Mouse (Mus musculus) midbrain, embryonic 10.5 days (tissue): Measurements from ENCODE around the gene Ksr2. TPM values are rescaled to one million over a fixed set of nuclear protein-coding genes. Genes with fewer than 3 reads are reported as not detected.

Experiments
- DNase-seq: peaks from one replicate; pipeline ENCODE4 v3.0.0-alpha.2; 2017; ENCODE audit warnings: low spot score
- H3K27ac ChIP-seq: fragments of 300-500 bp; sonication (generic); replicated peaks from 2 replicates; pipeline ENCODE4 v1.5.1; 2016; ENCODE audit warnings: mild to moderate bottlenecking
- H3K27me3 ChIP-seq: fragments of 300-500 bp; sonication (generic); 2 replicates; pipeline ENCODE4 v1.6.1; 2016; ENCODE audit warnings: low read depth, mild to moderate bottlenecking; ENCODE audit not compliant: poor library complexity, severe bottlenecking
- H3K36me3 ChIP-seq: fragments of 300-500 bp; sonication (generic); 2 replicates; pipeline ENCODE4 v1.6.1; 2016; ENCODE audit warnings: mild to moderate bottlenecking, moderate library complexity
- H3K4me1 ChIP-seq: fragments of 300-500 bp; sonication (generic); 2 replicates; pipeline ENCODE4 v1.6.1; 2016
- H3K4me3 ChIP-seq: fragments of 300-500 bp; sonication (generic); 2 replicates; pipeline ENCODE4 v1.5.1; 2016; ENCODE audit warnings: mild to moderate bottlenecking, moderate library complexity
- H3K9me3 ChIP-seq: fragments of 300-500 bp; sonication (generic); replicated peaks from 2 replicates; pipeline ENCODE4 v1.6.1; 2016; ENCODE audit warnings: mild to moderate bottlenecking
- WGBS: fragments of 180-500 bp; shearing (Covaris S2); methylation state at CpG from one replicate; pipeline ENCODE4 v1.1.7; 2016; 5-methylcytosine and 5-hydroxymethylcytosine counted together
- polyA plus RNA-seq: library from polyadenylated mRNA; unstranded; fragments of >200 nt; fragmentation: Nextera tagmentation; extraction: Ambion mirVana; gene quantifications from 2 replicates; pipeline ENCODE4 v1.2.1, GENCODE M21; 2016

The Ksr2 gene
- polyA plus RNA-seq, 1 experiment from 2014 or later, result 0.52 TPM

- Histone ChIP-seq H3K4me3 (no peak overlapping the region), H3K27me3 (no peaks in the 10 kb centered on the region), H3K36me3 (no peaks in the 10 kb centered on the region), H3K27ac (no peak overlapping the region), H3K4me1 (peaks cover 12% of the 10 kb centered on the region), H3K9me3 (no peaks in the 10 kb centered on the region)
- WGBS, result 71% methylated on average over 14 of the region's 14 CpGs
- no peak for DNase-seq
Observed at GRCm38 (mm10) chr5:117791875-117792274, 378.1 kb downstream of the Ksr2 start.

GRCm38 (mm10) chr5:117800849-117801248, 387.0 kb downstream of the Ksr2 start:
- DNase-seq, result no peak
- H3K4me1 ChIP-seq, result peaks cover 7% of the 10 kb centered on the region; the same call in 1 of the 2 replicates
- no peaks in the 10 kb centered on the region for H3K27me3 ChIP-seq
- H3K27ac ChIP-seq, result no peak overlapping the region
- WGBS, result 80% methylated on average over 9 of the region's 9 CpGs
- no peak overlapping the region for H3K4me3 ChIP-seq
- no peaks in the 10 kb centered on the region for H3K36me3 ChIP-seq
- no peaks in the 10 kb centered on the region for H3K9me3 ChIP-seq

- H3K4me3 ChIP-seq, result no peak overlapping the region
- H3K27me3 ChIP-seq, result no peaks in the 10 kb centered on the region
- WGBS, result 91% methylated on average over 11 of the region's 11 CpGs
Observed at GRCm38 (mm10) chr5:117802071-117802521, 388.3 kb downstream of the Ksr2 start.

GRCm38 (mm10) chr5:117803551-117803950, 389.8 kb downstream of the Ksr2 start:
- DNase-seq, result no peak
- no peak overlapping the region for H3K27ac ChIP-seq
- H3K27me3 ChIP-seq, result no peaks in the 10 kb centered on the region
- no peaks in the 10 kb centered on the region for H3K36me3 ChIP-seq
- WGBS, result 84% methylated on average over 7 of the region's 7 CpGs
- H3K9me3 ChIP-seq, result no peaks in the 10 kb centered on the region
- peaks cover 7% of the 10 kb centered on the region; the same call in 1 of the 2 replicates for H3K4me1 ChIP-seq
- no peak overlapping the region for H3K4me3 ChIP-seq

More at GRCm38 (mm10) chr5:117802071-117802521, 388.3 kb downstream of the Ksr2 start:
- Histone ChIP-seq H3K27ac (no peak overlapping the region), H3K4me1 (peaks cover 7% of the 10 kb centered on the region; the same call in 1 of the 2 replicates), H3K36me3 (no peaks in the 10 kb centered on the region), H3K9me3 (no peaks in the 10 kb centered on the region)
- no peak for DNase-seq

- Histone ChIP-seq H3K27me3 (no peaks in the 10 kb centered on the region), H3K36me3 (no peaks in the 10 kb centered on the region), H3K27ac (no peak overlapping the region), H3K4me1 (no peaks in the 10 kb centered on the region), H3K9me3 (no peaks in the 10 kb centered on the region), H3K4me3 (no peak overlapping the region)
- DNase-seq, result no peak
- 91% methylated on average over 7 of the region's 7 CpGs for WGBS
Observed at GRCm38 (mm10) chr5:117810930-117811329, 397.1 kb downstream of the Ksr2 start.

- Histone ChIP-seq H3K4me3 (no peak overlapping the region), H3K36me3 (no peaks in the 10 kb centered on the region), H3K9me3 (no peaks in the 10 kb centered on the region), H3K4me1 (peaks cover 7% of the 10 kb centered on the region; the same call in 1 of the 2 replicates), H3K27me3 (no peaks in the 10 kb centered on the region), H3K27ac (peak overlapping the region; percentile 52)
- 76% methylated on average over 6 of the region's 6 CpGs for WGBS
- no peak for DNase-seq
Observed at GRCm38 (mm10) chr5:117818800-117819199, 405.0 kb downstream of the Ksr2 start.

- DNase-seq, result no peak
- H3K4me1 ChIP-seq, result peaks cover 12% of the 10 kb centered on the region; the same call in 1 of the 2 replicates
- H3K9me3 ChIP-seq, result no peaks in the 10 kb centered on the region
- no peaks in the 10 kb centered on the region for H3K36me3 ChIP-seq
- H3K4me3 ChIP-seq, result no peak overlapping the region
- 0 out of 2 replicates have a peak overlapping the region, but pooled peaks have one; percentile 28 for H3K27ac ChIP-seq
- no peaks in the 10 kb centered on the region for H3K27me3 ChIP-seq
- WGBS, result 68% methylated on average over 7 of the region's 7 CpGs
Observed at GRCm38 (mm10) chr5:117820445-117820844, 406.6 kb downstream of the Ksr2 start.

GRCm38 (mm10) chr5:117823811-117824210, 410.0 kb downstream of the Ksr2 start:
- DNase-seq, result no peak
- H3K27ac ChIP-seq, result no peak overlapping the region
- no peaks in the 10 kb centered on the region for H3K36me3 ChIP-seq
- no peak overlapping the region for H3K4me3 ChIP-seq
- peaks cover 9% of the 10 kb centered on the region; the same call in 1 of the 2 replicates for H3K4me1 ChIP-seq
- no peaks in the 10 kb centered on the region for H3K9me3 ChIP-seq
- H3K27me3 ChIP-seq, result no peaks in the 10 kb centered on the region
- 89% methylated on average over 9 of the region's 9 CpGs for WGBS

- H3K4me3 ChIP-seq, result no peak overlapping the region
- H3K36me3 ChIP-seq, result no peaks in the 10 kb centered on the region
- 0 out of 2 replicates have a peak, but pooled peaks cover 6% of the 10 kb centered on the region for H3K4me1 ChIP-seq
- no peak for DNase-seq
- 71% methylated on average over 5 of the region's 5 CpGs for WGBS
- no peak overlapping the region for H3K27ac ChIP-seq
- H3K9me3 ChIP-seq, result no peaks in the 10 kb centered on the region
- no peaks in the 10 kb centered on the region for H3K27me3 ChIP-seq
Observed at GRCm38 (mm10) chr5:117824486-117824885, 410.7 kb downstream of the Ksr2 start.

Other genes with a start within 250 kb of the Ksr2 start
- 946 and 962 TPM in 2 replicates for gene Pebp1, start 126.4 kb upstream of the Ksr2 start, polyA plus RNA-seq
- gene Vsig10, start 94.9 kb upstream of the Ksr2 start, polyA plus RNA-seq, result 2.7 and 4.0 TPM in 2 replicates
- 48.4 and 61.6 TPM in 2 replicates for gene Wsb2, start 56.7 kb upstream of the Ksr2 start, polyA plus RNA-seq
- gene Rfc5, start 25.0 kb upstream of the Ksr2 start, polyA plus RNA-seq, result 127 and 151 TPM in 2 replicates